Mouse (Mus musculus): ENCODE measurements around the gene Gpsm3. TPM values are rescaled to one million over a fixed set of nuclear protein-coding genes. Genes with fewer than 3 reads are reported as not detected.
A peak's percentile ranks its signal among the peaks of the same experiment; 100 is the strongest.

The Gpsm3 gene
- polyA plus RNA-seq, 1 experiment from 2014 or later: 9.3 TPM

- peak overlapping the region; percentile 99 for H3K27ac ChIP-seq (ENCODE audit: low read length)
- no peaks in the 10 kb centered on the region for H3K9me3 ChIP-seq (replicated peaks; ENCODE audit: control insufficient read depth, low read length)
- ATAC-seq (ENCODE audit: insufficient read depth, low FRiP score): peak; percentile 65
- peak overlapping the region; percentile 80 for H3K4me2 ChIP-seq (ENCODE audit: low read depth, low read length)
- peak overlapping the region; percentile 91 for H3K4me3 ChIP-seq (replicated peaks; ENCODE audit: low read length)
- H3K9ac ChIP-seq (ENCODE audit: low read length): peak overlapping the region; percentile 99
- H3K36me3 ChIP-seq (ENCODE audit: control insufficient read depth, insufficient read depth, low read length): peaks cover 14% of the 10 kb centered on the region; the same call in 1 of the 2 replicates
- H3K4me1 ChIP-seq (ENCODE audit: control insufficient read depth, insufficient read depth, low read length): peaks cover 61% of the 10 kb centered on the region
- WGBS: 1% methylated on average over 27 of the region's 35 CpGs
- H3K27me3 ChIP-seq (ENCODE audit: control insufficient read depth, insufficient read depth, low read length): no peaks in the 10 kb centered on the region
Measured at GRCm38 (mm10) chr17:34591994-34592375, 2.4 kb downstream of the Gpsm3 start.

- Histone ChIP-seq H3K9me3 (replicated peaks; ENCODE audit: control insufficient read depth, low read length) (no peaks in the 10 kb centered on the region), H3K4me2 (ENCODE audit: low read depth, low read length) (peak overlapping the region; percentile 73), H3K4me1 (ENCODE audit: control insufficient read depth, insufficient read depth, low read length) (peaks cover 67% of the 10 kb centered on the region), H3K36me3 (ENCODE audit: control insufficient read depth, insufficient read depth, low read length) (peaks cover 14% of the 10 kb centered on the region; the same call in 1 of the 2 replicates), H3K27me3 (ENCODE audit: control insufficient read depth, insufficient read depth, low read length) (no peaks in the 10 kb centered on the region), H3K27ac (ENCODE audit: low read length) (peak overlapping the region; percentile 99), H3K9ac (ENCODE audit: low read length) (peak overlapping the region; percentile 99), H3K4me3 (replicated peaks; ENCODE audit: low read length) (peak overlapping the region; percentile 91)
- 1% methylated on average over 32 of the region's 32 CpGs for WGBS
- 0 out of 2 replicates have a peak, but pooled peaks have one; percentile 0 for ATAC-seq (ENCODE audit: insufficient read depth, low FRiP score)
Measured at GRCm38 (mm10) chr17:34592581-34593549, 3.3 kb downstream of the Gpsm3 start.

GRCm38 (mm10) chr17:34593752-34594525, 4.3 kb downstream of the Gpsm3 start:
- Histone ChIP-seq H3K4me2 (ENCODE audit: low read depth, low read length) (peak overlapping the region; percentile 73), H3K9me3 (replicated peaks; ENCODE audit: control insufficient read depth, low read length) (no peaks in the 10 kb centered on the region), H3K4me1 (ENCODE audit: control insufficient read depth, insufficient read depth, low read length) (peaks cover 67% of the 10 kb centered on the region), H3K27me3 (ENCODE audit: control insufficient read depth, insufficient read depth, low read length) (no peaks in the 10 kb centered on the region), H3K36me3 (ENCODE audit: control insufficient read depth, insufficient read depth, low read length) (peaks cover 14% of the 10 kb centered on the region; the same call in 1 of the 2 replicates), H3K9ac (ENCODE audit: low read length) (peak overlapping the region; percentile 99), H3K27ac (ENCODE audit: low read length) (peak overlapping the region; percentile 99), H3K4me3 (replicated peaks; ENCODE audit: low read length) (peak overlapping the region; percentile 91)
- WGBS: 39% methylated on average over 33 of the region's 34 CpGs
- no peak for ATAC-seq (ENCODE audit: insufficient read depth, low FRiP score)

GRCm38 (mm10) chr17:34596098-34596497, 6.5 kb downstream of the Gpsm3 start:
- Histone ChIP-seq H3K36me3 (ENCODE audit: control insufficient read depth, insufficient read depth, low read length) (peaks cover 22% of the 10 kb centered on the region), H3K27ac (ENCODE audit: low read length) (no peak overlapping the region), H3K4me3 (replicated peaks; ENCODE audit: low read length) (no peak overlapping the region), H3K4me2 (ENCODE audit: low read depth, low read length) (no peak overlapping the region), H3K9me3 (replicated peaks; ENCODE audit: control insufficient read depth, low read length) (no peaks in the 10 kb centered on the region), H3K27me3 (ENCODE audit: control insufficient read depth, insufficient read depth, low read length) (no peaks in the 10 kb centered on the region), H3K4me1 (ENCODE audit: control insufficient read depth, insufficient read depth, low read length) (peaks cover 47% of the 10 kb centered on the region), H3K9ac (ENCODE audit: low read length) (no peak overlapping the region)
- 62% methylated on average over 8 of the region's 8 CpGs for WGBS
- ATAC-seq (ENCODE audit: insufficient read depth, low FRiP score): no peak

DNA sequence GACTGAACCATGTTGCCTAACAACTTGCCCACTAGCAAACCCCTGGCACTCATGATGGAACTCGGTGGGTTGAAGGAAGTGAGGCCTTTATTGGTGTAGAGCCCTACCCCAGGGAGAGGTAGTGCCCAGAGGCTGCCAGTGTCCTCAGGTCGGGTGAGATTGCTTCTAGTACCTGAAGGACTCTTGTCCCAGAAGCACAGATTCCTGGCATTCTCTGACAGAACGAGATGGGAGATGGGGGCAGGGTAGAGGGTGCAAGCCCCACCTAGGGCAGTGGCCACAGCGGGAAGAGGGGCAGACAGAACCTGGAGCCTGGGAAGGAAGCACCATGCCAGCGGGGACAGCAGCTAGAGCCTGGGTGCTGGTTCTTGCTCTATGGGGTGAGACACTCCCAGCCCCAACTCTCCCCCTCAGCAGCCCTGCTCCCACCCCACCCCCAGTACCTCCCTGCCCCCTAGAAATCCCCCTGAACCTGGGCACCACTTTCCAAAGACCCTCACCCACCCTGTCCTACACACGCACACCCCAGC, 8.0 kb downstream of the Gpsm3 start, which contains the start of gene Ager:
Gene Ager (plus strand): TSS at position 297 of the 530 bp plus-strand sequence.
- 19% methylated on average over 6 of the region's 6 CpGs for WGBS
- no peak for ATAC-seq (ENCODE audit: insufficient read depth, low FRiP score)
- peaks cover 22% of the 10 kb centered on the region for H3K36me3 ChIP-seq (ENCODE audit: control insufficient read depth, insufficient read depth, low read length)
- H3K4me1 ChIP-seq (ENCODE audit: control insufficient read depth, insufficient read depth, low read length): peaks cover 48% of the 10 kb centered on the region
- H3K4me2 ChIP-seq (ENCODE audit: low read depth, low read length): no peak within 1 kb of the TSS
- no peak within 1 kb of the TSS for H3K4me3 ChIP-seq (replicated peaks; ENCODE audit: low read length)
- peak within 1 kb of the TSS; percentile 38; the same call in 1 of the 2 replicates for H3K27ac ChIP-seq (ENCODE audit: low read length)
- no peaks in the 10 kb centered on the region for H3K27me3 ChIP-seq (ENCODE audit: control insufficient read depth, insufficient read depth, low read length)
- H3K9me3 ChIP-seq (replicated peaks; ENCODE audit: control insufficient read depth, low read length): no peaks in the 10 kb centered on the region
- H3K9ac ChIP-seq (ENCODE audit: low read length): peak within 1 kb of the TSS; percentile 51; the same call in 1 of the 2 replicates

DNA sequence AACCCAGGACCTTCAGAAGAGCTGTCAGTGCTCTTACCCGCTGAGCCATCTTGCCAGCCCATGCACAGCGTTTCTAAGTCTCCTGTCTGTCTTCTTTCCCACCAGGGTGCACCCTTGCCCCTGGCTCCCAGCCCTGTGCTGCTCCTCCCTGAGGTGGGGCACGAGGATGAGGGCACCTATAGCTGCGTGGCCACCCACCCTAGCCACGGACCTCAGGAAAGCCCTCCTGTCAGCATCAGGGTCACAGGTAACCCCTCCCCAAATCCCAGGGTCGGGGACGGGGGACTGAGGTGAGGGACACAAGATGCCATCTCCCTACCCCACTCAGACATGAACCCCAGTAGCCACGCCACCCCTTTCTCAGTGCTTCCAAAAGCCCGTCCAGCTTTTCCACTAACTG, 10.3 kb downstream of the Gpsm3 start:
- H3K36me3 ChIP-seq (ENCODE audit: control insufficient read depth, insufficient read depth, low read length): peaks cover 17% of the 10 kb centered on the region
- H3K27me3 ChIP-seq (ENCODE audit: control insufficient read depth, insufficient read depth, low read length): no peaks in the 10 kb centered on the region
- peaks cover 41% of the 10 kb centered on the region for H3K4me1 ChIP-seq (ENCODE audit: control insufficient read depth, insufficient read depth, low read length)
- no peak overlapping the region for H3K27ac ChIP-seq (ENCODE audit: low read length)
- ATAC-seq (ENCODE audit: insufficient read depth, low FRiP score): no peak
- 74% methylated on average over 9 of the region's 9 CpGs for WGBS
- no peak overlapping the region for H3K4me2 ChIP-seq (ENCODE audit: low read depth, low read length)
- H3K4me3 ChIP-seq (replicated peaks; ENCODE audit: low read length): no peak overlapping the region
- H3K9me3 ChIP-seq (replicated peaks; ENCODE audit: control insufficient read depth, low read length): no peaks in the 10 kb centered on the region
- no peak overlapping the region for H3K9ac ChIP-seq (ENCODE audit: low read length)

DNA sequence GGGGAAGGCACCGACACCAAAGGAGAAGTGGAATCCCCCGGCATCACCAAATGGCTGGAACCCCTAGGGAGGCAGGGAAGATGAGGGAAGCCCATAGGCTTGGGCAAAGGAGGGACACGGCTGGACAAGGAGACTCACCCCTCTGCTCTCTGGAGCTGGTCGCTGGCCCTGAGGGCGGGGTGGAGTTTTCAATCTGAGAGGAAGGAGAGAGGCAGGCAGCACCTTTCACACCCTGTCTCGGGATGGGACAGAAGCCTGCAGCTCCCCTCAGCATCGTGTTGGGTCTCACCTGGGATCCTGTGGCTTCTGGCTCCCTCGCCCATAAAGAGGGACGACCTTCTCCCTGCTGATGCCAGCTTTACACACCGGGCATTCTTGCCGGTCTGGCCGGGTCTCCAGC, 12.2 kb downstream of the Gpsm3 start:
- ATAC-seq (ENCODE audit: insufficient read depth, low FRiP score): no peak
- Histone ChIP-seq H3K27me3 (ENCODE audit: control insufficient read depth, insufficient read depth, low read length) (no peaks in the 10 kb centered on the region), H3K4me3 (replicated peaks; ENCODE audit: low read length) (no peak overlapping the region), H3K4me1 (ENCODE audit: control insufficient read depth, insufficient read depth, low read length) (peaks cover 39% of the 10 kb centered on the region), H3K9me3 (replicated peaks; ENCODE audit: control insufficient read depth, low read length) (no peaks in the 10 kb centered on the region), H3K9ac (ENCODE audit: low read length) (no peak overlapping the region), H3K4me2 (ENCODE audit: low read depth, low read length) (no peak overlapping the region), H3K36me3 (ENCODE audit: control insufficient read depth, insufficient read depth, low read length) (peaks cover 8% of the 10 kb centered on the region; the same call in 1 of the 2 replicates), H3K27ac (ENCODE audit: low read length) (no peak overlapping the region)
- WGBS: 78% methylated on average over 12 of the region's 12 CpGs

GRCm38 (mm10) chr17:34603375-34604060, 13.9 kb downstream of the Gpsm3 start, which contains the start of gene Rnf5:
Gene Rnf5, minus strand, starts transcription at chr17:34603690.
- peak within 1 kb of the TSS; percentile 96 for H3K27ac ChIP-seq (ENCODE audit: low read length)
- peaks cover 8% of the 10 kb centered on the region; the same call in 1 of the 2 replicates for H3K36me3 ChIP-seq (ENCODE audit: control insufficient read depth, insufficient read depth, low read length)
- no peaks in the 10 kb centered on the region for H3K27me3 ChIP-seq (ENCODE audit: control insufficient read depth, insufficient read depth, low read length)
- under 1% methylated on average over 30 of the region's 30 CpGs for WGBS
- H3K4me1 ChIP-seq (ENCODE audit: control insufficient read depth, insufficient read depth, low read length): peaks cover 32% of the 10 kb centered on the region
- H3K9ac ChIP-seq (ENCODE audit: low read length): peak within 1 kb of the TSS; percentile 96
- H3K4me3 ChIP-seq (replicated peaks; ENCODE audit: low read length): peak within 1 kb of the TSS; percentile 89
- H3K9me3 ChIP-seq (replicated peaks; ENCODE audit: control insufficient read depth, low read length): no peaks in the 10 kb centered on the region
- ATAC-seq (ENCODE audit: insufficient read depth, low FRiP score): peak; percentile 94
- H3K4me2 ChIP-seq (ENCODE audit: low read depth, low read length): peak within 1 kb of the TSS; percentile 92

Measured in stomach, embryonic 16.5 days (tissue).